Mouse (Mus musculus) spleen, adult 2 months (tissue): ENCODE measurements around the gene Gtf2a2.

ENCODE experiments used
- CTCF ChIP-seq: fragments of 200-500 bp; IDR thresholded peaks from 2 replicates; pipeline ENCODE4 v1.5.1; 2011; ENCODE audit warnings: mild to moderate bottlenecking, inconsistent platforms; ENCODE audit not compliant: insufficient read depth, insufficient read length, insufficient replicate concordance; ENCODE audit errors: extremely low read depth
- POLR2A ChIP-seq: fragments of 200-500 bp; IDR thresholded peaks from 2 replicates; pipeline ENCODE4 v1.6.1; 2011; ENCODE audit warnings: low read depth, low read length, inconsistent platforms

DNA sequence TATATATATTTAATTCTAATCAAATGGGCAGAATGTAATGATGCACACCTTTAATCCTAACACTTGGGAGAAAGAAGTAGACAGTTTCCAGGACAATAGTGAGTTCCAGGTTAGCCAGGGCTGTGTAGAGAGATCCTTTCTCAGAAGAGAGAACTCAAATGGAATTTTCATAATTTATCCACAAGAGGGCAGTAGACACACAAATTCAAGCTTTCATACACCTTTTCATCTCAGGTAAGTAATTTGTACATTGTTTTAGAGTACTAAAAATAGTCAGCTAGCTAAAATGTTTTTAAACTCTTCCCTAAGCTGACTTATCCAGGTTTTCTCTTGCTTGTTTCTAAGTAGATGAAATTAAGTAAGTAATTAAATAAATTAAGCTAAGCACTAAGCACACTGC is 6.5 kb downstream of the Gtf2a2 start:
- TF ChIP-seq POLR2A (no peak), CTCF (no peak)
